Mouse (Mus musculus) MEL (cell line): ENCODE measurements at regions not wholly inside any gene's neighbourhood (a gene's known extent, or its start where the extent isn't known, plus 50 kb on each side); places are given as distances from the start of the nearest gene placed in this dataset.

Source experiments
- CTCF ChIP-seq, 3 experiments: IDR thresholded peaks in 2 of 3; conservative IDR thresholded peaks in 1 of 3; 2 replicates each; pipeline ENCODE4 v1.5.1; 2011 to 2012; ENCODE audit warnings: low read length in 3 of 3, low read depth in 2 of 3, mild to moderate bottlenecking in 2 of 3, improper control_type of control experiment in 1 of 3, inconsistent platforms in 1 of 3, mixed read lengths in 1 of 3, moderate library complexity in 1 of 3; ENCODE audit not compliant: control insufficient read depth in 1 of 3, insufficient read depth in 1 of 3, poor library complexity in 1 of 3, severe bottlenecking in 1 of 3
- ELF1 ChIP-seq: IDR thresholded peaks from 2 replicates; pipeline ENCODE4 v1.6.1; 2014; ENCODE audit warnings: low read depth, mild to moderate bottlenecking, inconsistent platforms, low read length, improper control_type of control experiment, moderate library complexity
- EP300 ChIP-seq, 2 experiments: IDR thresholded peaks; 2 replicates each; pipeline ENCODE4 v1.6.1; 2011; ENCODE audit warnings: improper control_type of control experiment in 2 of 2, low read length in 2 of 2, low read depth in 1 of 2, mild to moderate bottlenecking in 1 of 2
- GATA1 ChIP-seq: IDR thresholded peaks from 2 replicates; pipeline ENCODE4 v1.6.1; 2011; ENCODE audit warnings: low read depth, low read length, improper control_type of control experiment
- POLR2A ChIP-seq, 2 experiments: IDR thresholded peaks; 2 replicates each; pipeline ENCODE4 v1.6.1; 2011 to 2012; ENCODE audit warnings: low read length in 2 of 2, mild to moderate bottlenecking in 2 of 2, control low read depth in 1 of 2, improper control_type of control experiment in 1 of 2, low read depth in 1 of 2, moderate library complexity in 1 of 2; ENCODE audit not compliant: control insufficient read depth in 1 of 2, insufficient read depth in 1 of 2, poor library complexity in 1 of 2
- POLR2AphosphoS2 ChIP-seq: IDR thresholded peaks from 2 replicates; pipeline ENCODE4 v1.6.1; 2011; ENCODE audit warnings: low read length, improper control_type of control experiment
- RAD21 ChIP-seq: IDR thresholded peaks from 2 replicates; pipeline ENCODE4 v1.6.1; 2011; ENCODE audit warnings: mild to moderate bottlenecking, low read depth, low read length, improper control_type of control experiment
- USF1 ChIP-seq: IDR thresholded peaks from 2 replicates; pipeline ENCODE4 v1.6.1; 2014; ENCODE audit warnings: low read depth, mild to moderate bottlenecking, inconsistent platforms, low read length, improper control_type of control experiment, moderate library complexity

DNA sequence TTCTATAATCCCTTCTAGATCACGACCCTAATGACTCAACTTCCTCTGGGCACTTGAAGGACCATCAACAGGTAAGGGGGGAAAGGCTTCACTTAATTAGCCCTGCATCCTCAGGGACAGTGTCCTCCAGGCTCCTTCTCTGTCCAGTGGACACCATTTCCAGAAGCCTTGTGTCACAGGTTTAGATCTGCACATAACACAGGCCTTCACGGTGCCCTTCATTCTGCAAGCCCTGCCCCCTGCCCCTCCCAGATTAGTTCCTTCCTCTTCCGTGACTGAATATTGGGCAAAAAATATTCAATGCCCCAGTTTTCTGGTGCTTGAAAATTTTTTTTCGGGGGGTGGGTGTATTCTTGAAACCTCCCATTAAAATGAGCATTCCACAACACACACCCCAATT lies 92.9 kb downstream of the Gas1 start:
- TF ChIP-seq POLR2A (IDR thresholded peaks at IDR 0.05; ENCODE audit: control insufficient read depth in 1 of 2, insufficient read depth in 1 of 2, low read depth in 1 of 2, low read length in 2 of 2, poor library complexity in 1 of 2) = no peak
- no peak for TF ChIP-seq CTCF (IDR thresholded peaks at IDR 0.05 in 2 of 3, conservative IDR thresholded peaks at IDR 0.05 in 1 of 3; ENCODE audit: control insufficient read depth in 1 of 3, insufficient read depth in 1 of 3, low read depth in 2 of 3, low read length in 3 of 3, poor library complexity in 1 of 3, severe bottlenecking in 1 of 3)
- TF ChIP-seq EP300 (IDR thresholded peaks at IDR 0.05; ENCODE audit: low read depth in 1 of 2, low read length in 2 of 2) = no peak
- TF ChIP-seq RAD21 = no peak
- no peak for TF ChIP-seq POLR2AphosphoS2
- TF ChIP-seq ELF1 = no peak
- TF ChIP-seq USF1 = no peak
- TF ChIP-seq GATA1 = no peak
